Mouse (Mus musculus) stomach, postnatal 0 days (tissue): Measurements from ENCODE around the gene Stmnd1. TPM values are rescaled to one million over a fixed set of nuclear protein-coding genes. Genes with fewer than 3 reads are reported as not detected.

Experiments used
- ATAC-seq: fragments of 200-750 bp; cut with Nextera tagmentation; 2 replicates; pipeline ENCODE4 v1.8.0; 2017; ENCODE audit not compliant: low FRiP score, low TSS enrichment
- DNase-seq: peaks from one replicate; pipeline ENCODE4 v3.0.0-alpha.2; 2016; ENCODE audit warnings: low spot score
- H3K27ac ChIP-seq: fragments of 300-500 bp; sonication (generic); replicated peaks from 2 replicates; pipeline ENCODE4 v1.5.1; 2014; ENCODE audit warnings: mild to moderate bottlenecking, control low read depth
- H3K27me3 ChIP-seq: fragments of 300-500 bp; sonication (generic); 2 replicates; pipeline ENCODE4 v1.6.1; 2014; ENCODE audit warnings: low read length; ENCODE audit not compliant: control insufficient read depth, insufficient read depth
- H3K36me3 ChIP-seq: fragments of 300-500 bp; sonication (generic); 2 replicates; pipeline ENCODE4 v1.6.1; 2014; ENCODE audit warnings: low read length, mixed read lengths; ENCODE audit not compliant: control insufficient read depth, insufficient read depth
- H3K4me1 ChIP-seq: fragments of 300-500 bp; sonication (generic); replicated peaks from 2 replicates; pipeline ENCODE4 v1.6.1; 2014; ENCODE audit warnings: antibody characterized with exemption; ENCODE audit not compliant: control insufficient read depth, insufficient read depth
- H3K4me2 ChIP-seq: fragments of 300-500 bp; sonication (generic); replicated peaks from 2 replicates; pipeline ENCODE4 v1.6.1; 2014; ENCODE audit warnings: low read depth, mild to moderate bottlenecking, control low read depth, moderate library complexity
- H3K4me3 ChIP-seq: fragments of 300-500 bp; sonication (generic); 2 replicates; pipeline ENCODE4 v1.5.1; 2014; ENCODE audit warnings: low read depth, low read length, control low read depth
- H3K9ac ChIP-seq: fragments of 300-500 bp; sonication (generic); 2 replicates; pipeline ENCODE4 v1.6.1; 2014; ENCODE audit warnings: mild to moderate bottlenecking, low read length, control low read depth, mixed read lengths
- H3K9me3 ChIP-seq: fragments of 300-500 bp; sonication (generic); 2 replicates; pipeline ENCODE4 v1.6.1; 2016; ENCODE audit warnings: low read length; ENCODE audit not compliant: control insufficient read depth
- CTCF ChIP-seq: IDR thresholded peaks from 2 replicates; pipeline ENCODE4 v1.5.1; 2016; ENCODE audit warnings: antibody characterized with exemption, low read depth, mild to moderate bottlenecking, moderate library complexity
- EP300 ChIP-seq: optimal IDR thresholded peaks from 2 replicates; pipeline ENCODE3; 2016; ENCODE audit warnings: antibody characterized with exemption
- WGBS: fragments of 180-500 bp; shearing (Covaris S2); extraction: QIAGEN DNeasy Blood & Tissue Kit; methylation state at CpG from one replicate; pipeline ENCODE4 v1.1.7; 2014; 5-methylcytosine and 5-hydroxymethylcytosine counted together
- polyA plus RNA-seq: library from polyadenylated mRNA; unstranded; fragments of >200 nt; fragmentation: Nextera tagmentation; extraction: Ambion mirVana; gene quantifications from 2 replicates; pipeline ENCODE4 v1.2.1, GENCODE M21; 2015

Gene Stmnd1
- polyA plus RNA-seq, 1 experiment from 2014 or later: 0.45 TPM

DNA sequence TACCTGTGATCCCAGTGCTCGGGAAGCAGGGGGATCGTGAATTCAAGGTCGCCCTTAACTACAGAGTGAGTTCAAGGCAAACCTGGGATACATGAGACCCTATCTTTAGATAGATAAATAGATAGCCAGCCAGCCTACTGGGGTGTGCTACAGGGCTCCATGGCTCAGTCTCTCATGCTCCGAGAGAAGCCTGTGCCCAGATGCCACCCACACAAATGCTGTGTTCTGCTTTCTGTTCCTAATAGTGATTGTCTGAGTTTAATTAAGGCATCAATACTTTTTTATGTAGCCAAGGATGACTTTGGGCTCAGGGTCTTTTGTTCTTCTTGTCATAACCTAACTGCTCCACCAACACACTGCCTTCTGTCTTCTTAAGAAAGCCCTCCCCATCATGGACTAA is 2.2 kb downstream of the Stmnd1 start:
- TF ChIP-seq CTCF (no peak), EP300 (no peak)
- no peak for DNase-seq
- Histone ChIP-seq H3K27ac (no peak overlapping the region), H3K27me3 (no peaks in the 10 kb centered on the region), H3K36me3 (no peaks in the 10 kb centered on the region), H3K4me2 (no peak overlapping the region), H3K9me3 (no peaks in the 10 kb centered on the region), H3K4me1 (no peaks in the 10 kb centered on the region), H3K4me3 (no peak overlapping the region), H3K9ac (no peak overlapping the region)
- WGBS: 93% methylated on average over 4 of the region's 4 CpGs
- no peak for ATAC-seq

DNA sequence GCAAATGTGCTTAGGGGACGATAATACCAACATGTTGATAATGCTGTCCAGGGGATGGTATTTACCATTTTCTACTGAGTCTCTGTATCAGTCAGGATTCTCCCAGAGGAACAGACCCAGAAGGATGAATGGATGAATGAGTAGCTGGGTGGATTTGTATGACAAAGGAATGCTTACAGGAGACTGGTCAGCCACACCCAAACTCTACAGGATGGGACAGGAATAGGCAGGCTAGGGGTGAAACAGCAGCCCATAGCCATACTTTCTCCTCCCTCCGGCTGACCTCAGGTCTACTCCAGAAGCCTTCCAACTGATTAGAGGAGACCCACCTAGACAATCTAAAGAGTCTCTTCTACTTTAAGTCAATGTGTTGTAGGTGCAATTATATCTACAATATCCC is 9.0 kb downstream of the Stmnd1 start:
- ATAC-seq (no peak), DNase-seq (no peak)
- no peak for TF ChIP-seq CTCF
- no peak for TF ChIP-seq EP300
- Histone ChIP-seq H3K9ac (no peak overlapping the region), H3K4me2 (no peak overlapping the region), H3K4me3 (no peak overlapping the region), H3K36me3 (no peaks in the 10 kb centered on the region), H3K4me1 (no peaks in the 10 kb centered on the region), H3K9me3 (no peaks in the 10 kb centered on the region), H3K27ac (no peak overlapping the region), H3K27me3 (no peaks in the 10 kb centered on the region)
- WGBS: 68% methylated on average over 2 of the region's 2 CpGs

DNA sequence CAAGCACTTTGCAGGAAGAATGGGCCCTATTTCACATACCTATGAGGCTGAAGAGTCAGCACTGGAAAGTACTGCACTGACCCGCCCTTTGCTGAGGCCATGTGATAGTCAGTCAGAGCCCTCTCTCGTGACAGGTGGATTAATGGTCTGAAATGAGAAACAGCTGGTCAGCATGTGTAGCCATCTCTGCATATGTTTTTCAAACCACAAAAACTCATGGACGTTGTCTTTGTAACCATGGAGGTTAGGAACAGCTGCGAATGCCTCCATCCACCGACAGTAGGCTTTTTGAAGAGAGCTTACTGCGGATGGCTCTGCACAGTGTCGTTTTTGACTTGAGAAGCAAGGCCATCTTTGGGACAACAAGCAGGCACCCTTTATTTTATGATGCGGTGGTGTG is 14.3 kb downstream of the Stmnd1 start:
- Histone ChIP-seq H3K27ac (no peak overlapping the region), H3K27me3 (no peaks in the 10 kb centered on the region), H3K4me2 (no peak overlapping the region), H3K36me3 (no peaks in the 10 kb centered on the region), H3K4me1 (no peaks in the 10 kb centered on the region), H3K4me3 (no peak overlapping the region), H3K9me3 (no peaks in the 10 kb centered on the region), H3K9ac (no peak overlapping the region)
- no peak for TF ChIP-seq CTCF
- no peak for TF ChIP-seq EP300
- ATAC-seq (no peak), DNase-seq (no peak)
- WGBS: 53% methylated on average over 8 of the region's 8 CpGs

DNA sequence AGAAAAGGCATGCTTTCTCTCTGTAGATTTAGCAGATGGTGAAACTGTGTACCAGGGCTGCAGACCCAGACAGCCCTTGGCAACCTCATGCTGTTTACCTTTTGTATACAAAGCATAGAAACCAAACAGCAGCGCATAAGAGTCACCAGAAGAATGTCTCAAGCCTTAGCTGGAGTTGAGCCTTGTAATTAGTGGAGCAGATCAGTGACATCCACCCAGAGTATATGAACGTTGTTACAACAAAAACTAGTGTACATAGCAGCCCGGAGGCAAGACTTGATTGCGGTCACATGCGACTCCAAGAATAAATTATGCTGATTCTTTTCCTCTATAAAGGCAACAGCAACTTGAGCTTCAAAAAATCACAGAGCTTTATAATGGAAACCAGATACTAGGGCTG is 14.9 kb downstream of the Stmnd1 start:
- WGBS: 66% methylated on average over 5 of the region's 5 CpGs
- no peak overlapping the region for H3K27ac ChIP-seq
- no peak overlapping the region for H3K9ac ChIP-seq
- H3K9me3 ChIP-seq: no peaks in the 10 kb centered on the region
- H3K36me3 ChIP-seq: no peaks in the 10 kb centered on the region
- no peaks in the 10 kb centered on the region for H3K27me3 ChIP-seq
- no peak for DNase-seq
- no peak for TF ChIP-seq EP300
- TF ChIP-seq CTCF: no peak
- H3K4me3 ChIP-seq: no peak overlapping the region
- ATAC-seq: no peak
- no peaks in the 10 kb centered on the region for H3K4me1 ChIP-seq
- H3K4me2 ChIP-seq: no peak overlapping the region

DNA sequence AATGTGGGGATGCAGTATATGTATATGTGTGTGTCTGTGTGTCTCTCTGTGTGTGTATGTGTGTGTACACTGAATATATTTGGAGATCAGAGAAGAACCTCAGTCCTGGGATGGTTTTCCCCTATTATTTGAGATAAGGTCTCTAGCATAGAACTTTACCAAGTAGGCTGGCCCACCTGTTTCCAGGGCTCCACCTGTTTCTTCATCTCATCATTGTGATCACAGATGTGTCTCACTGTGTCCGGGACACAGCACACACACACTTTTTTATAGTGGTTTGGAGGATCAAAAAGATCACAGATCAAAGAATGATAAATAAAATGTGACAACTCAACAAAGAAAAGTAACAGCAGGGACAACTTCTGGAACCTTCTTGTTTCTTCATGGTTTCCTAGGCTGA is 17.0 kb downstream of the Stmnd1 start:
- H3K4me1 ChIP-seq: no peaks in the 10 kb centered on the region
- TF ChIP-seq CTCF (no peak), EP300 (no peak)
- H3K36me3 ChIP-seq: no peaks in the 10 kb centered on the region
- no peak overlapping the region for H3K4me3 ChIP-seq
- no peak overlapping the region for H3K4me2 ChIP-seq
- 71% methylated on average over 1 of the region's 1 CpGs for WGBS
- ATAC-seq: no peak
- no peaks in the 10 kb centered on the region for H3K9me3 ChIP-seq
- H3K27ac ChIP-seq: no peak overlapping the region
- no peak for DNase-seq
- no peak overlapping the region for H3K9ac ChIP-seq
- no peaks in the 10 kb centered on the region for H3K27me3 ChIP-seq

DNA sequence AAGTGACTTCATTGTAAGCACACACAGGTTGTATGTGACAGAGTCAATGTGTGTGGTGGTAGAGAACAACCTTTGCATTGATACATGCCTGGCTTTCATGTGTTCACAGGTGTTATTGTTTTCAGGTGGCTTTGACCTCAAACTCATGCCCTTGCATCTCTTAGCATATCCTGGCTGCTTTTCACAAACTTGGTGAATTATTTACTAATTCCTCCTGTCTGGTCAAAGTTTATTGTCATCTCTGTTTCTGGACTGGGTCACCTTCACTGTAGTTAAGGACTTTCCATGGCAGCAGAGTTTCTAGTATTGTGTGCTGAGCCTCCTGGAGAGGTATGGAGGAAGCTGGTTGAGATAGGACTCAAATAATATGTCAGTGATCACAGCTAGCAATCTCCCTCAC is 20.8 kb downstream of the Stmnd1 start:
- TF ChIP-seq EP300: no peak
- TF ChIP-seq CTCF: no peak
- Histone ChIP-seq H3K9me3 (no peaks in the 10 kb centered on the region), H3K4me1 (no peaks in the 10 kb centered on the region), H3K36me3 (no peaks in the 10 kb centered on the region), H3K27me3 (no peaks in the 10 kb centered on the region), H3K9ac (no peak overlapping the region), H3K27ac (no peak overlapping the region), H3K4me3 (no peak overlapping the region), H3K4me2 (no peak overlapping the region)
- ATAC-seq (no peak), DNase-seq (no peak)
